Mouse (Mus musculus) thymus, adult 2 months (tissue): ENCODE measurements around the gene Mecom.

Experiments used
- CTCF ChIP-seq: fragments of 200-500 bp; IDR thresholded peaks from 2 replicates; pipeline ENCODE4 v1.5.1; 2012; ENCODE audit warnings: mild to moderate bottlenecking, control low read depth, low read length, moderate library complexity, borderline replicate concordance; ENCODE audit not compliant: control insufficient read depth, poor library complexity, insufficient read depth; ENCODE audit errors: extremely low read depth
- POLR2A ChIP-seq: fragments of 200-500 bp; IDR thresholded peaks from 2 replicates; pipeline ENCODE4 v1.6.1; 2012; ENCODE audit warnings: mild to moderate bottlenecking, low read length, control low read depth, moderate library complexity; ENCODE audit not compliant: control insufficient read depth, poor library complexity, insufficient read depth; ENCODE audit errors: extremely low read depth

DNA sequence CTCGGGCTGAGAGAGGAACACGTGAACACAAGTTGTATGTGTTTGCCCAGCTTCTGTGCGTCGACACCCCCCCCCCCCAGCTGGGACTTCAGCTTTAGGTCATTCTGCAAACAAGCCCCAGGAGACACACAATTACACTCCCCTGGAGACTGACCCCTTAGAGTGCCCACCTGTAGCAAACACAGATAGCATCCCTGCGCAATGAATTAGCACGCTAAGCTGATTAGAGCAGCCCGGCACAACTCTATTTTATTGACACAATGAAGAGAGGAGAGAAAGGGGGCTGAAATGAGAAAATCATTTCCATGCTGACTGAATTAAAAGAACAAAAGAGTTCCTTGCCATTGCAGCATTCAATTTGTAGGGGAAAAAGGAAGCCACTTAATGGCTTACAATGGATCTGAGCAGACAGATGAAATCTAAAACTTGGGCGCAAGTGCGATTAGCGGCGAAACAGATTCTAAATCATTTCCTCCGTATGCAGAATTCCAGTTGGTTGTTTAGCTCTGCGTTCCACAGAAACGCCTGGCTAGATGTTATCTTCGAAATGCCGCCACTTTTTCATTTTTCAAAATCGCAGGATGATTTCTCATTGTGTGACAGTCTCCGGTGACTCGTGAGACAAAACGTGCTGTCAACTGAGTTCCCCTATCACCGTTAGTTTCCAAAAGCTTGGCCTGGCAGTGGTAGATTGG is 328.5 kb downstream of the Mecom start:
- TF ChIP-seq POLR2A (no peak), CTCF (no peak)
